8 mouse cellular contexts compared by ENCODE assay signal in the genomic region with DNA sequence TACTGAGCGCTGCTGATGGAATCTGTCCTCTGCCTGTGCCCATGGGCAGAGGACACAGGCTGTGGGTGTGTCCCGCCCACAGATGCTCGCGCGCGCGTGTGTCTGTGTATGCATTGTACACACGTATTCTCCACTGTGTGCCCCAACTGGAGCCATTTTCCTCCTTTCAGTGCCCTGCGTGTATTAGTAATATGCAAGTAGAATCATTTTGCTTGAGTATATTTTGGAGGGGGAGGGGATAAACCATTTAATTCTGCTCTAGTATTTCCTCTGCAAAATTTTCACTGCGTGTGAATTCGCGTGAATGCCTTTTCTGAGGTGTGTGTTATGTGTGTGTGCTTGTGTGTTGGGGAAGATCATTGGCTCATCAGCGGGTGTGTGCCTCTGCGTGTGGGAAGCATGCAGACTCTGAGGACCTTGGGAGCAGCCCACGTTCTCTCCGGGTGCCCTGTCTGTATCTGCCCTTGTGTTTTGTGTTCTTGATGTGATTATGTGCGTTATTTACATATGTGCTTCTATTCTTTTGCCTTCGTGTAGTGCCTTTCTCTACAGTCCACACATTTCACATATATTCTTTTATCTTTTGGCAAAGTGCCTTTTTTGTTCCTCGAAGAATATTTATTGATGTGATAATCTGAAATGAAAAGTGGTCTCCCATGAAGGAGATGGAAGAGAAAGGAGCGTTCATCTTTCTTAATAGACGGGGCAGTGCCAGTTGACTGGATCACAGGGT.
A peak's percentile ranks its signal among the peaks of the same experiment; 100 is the strongest.
DNase-seq lines count a peak whose midpoint lies in the region; ATAC-seq and TF ChIP-seq lines count a peak whose summit lies in the region.

No protein-coding gene starts in this region.

- H3K27me3 ChIP-seq in embryonic facial prominence, embryonic 12.5 days, result peaks cover 26% of the 10 kb centered on the region
- H3K27me3 ChIP-seq in hindbrain, embryonic 16.5 days (replicated peaks; ENCODE audit: control insufficient read depth, insufficient read depth, low read length), result no peaks in the 10 kb centered on the region

- no peak overlapping the region for H3K9ac ChIP-seq in ES-E14 (ENCODE audit: insufficient read depth, low read depth, low read length, poor library complexity, severe bottlenecking)
- no peak overlapping the region for H3K9ac ChIP-seq in embryonic facial prominence, embryonic 12.5 days
- H3K9ac ChIP-seq in hindbrain, embryonic 16.5 days (ENCODE audit: low read depth, low read length), result peak overlapping the region; percentile 62

- H3K9me3 ChIP-seq in ES-E14 (ENCODE audit: control insufficient read depth, insufficient read depth, low read depth, low read length), result no peaks in the 10 kb centered on the region
- no peaks in the 10 kb centered on the region for H3K9me3 ChIP-seq in embryonic facial prominence, embryonic 12.5 days
- H3K9me3 ChIP-seq in hindbrain, embryonic 16.5 days (ENCODE audit: control insufficient read depth, low read length), result no peaks in the 10 kb centered on the region

- no peak overlapping the region for H3K27ac ChIP-seq in ES-E14 (ENCODE audit: insufficient read depth, low read depth, low read length, poor library complexity, severe bottlenecking)
- H3K27ac ChIP-seq in embryonic facial prominence, embryonic 12.5 days, result no peak overlapping the region
- peak overlapping the region; percentile 97 for H3K27ac ChIP-seq in hindbrain, embryonic 16.5 days (ENCODE audit: low read depth, low read length)
- peak overlapping the region; percentile 99 for H3K27ac ChIP-seq in olfactory bulb, adult 2 months (ENCODE audit: insufficient read depth, low read depth, low read length)

- in situ Hi-C loops in ES-E14 (cut with MboI; ENCODE audit: low sequenced_read_pairs in 2 of 2, unreplicated experiment in 2 of 2), result loop anchor here (5.0 to 10.0 kb wide), 2 partner anchors 613 to 630 kb away; no protein-coding TSS in a partner anchor

- no peak for TF ChIP-seq CTCF in olfactory bulb, adult 2 months (IDR thresholded peaks at IDR 0.05; ENCODE audit: insufficient read depth, low read depth, low read length)

- H3K4me2 ChIP-seq in embryonic facial prominence, embryonic 12.5 days (replicated peaks), result peak overlapping the region; percentile 75
- peak overlapping the region; percentile 89 for H3K4me2 ChIP-seq in hindbrain, embryonic 16.5 days (ENCODE audit: low read length)

- WGBS in embryonic facial prominence, embryonic 12.5 days, result 2% methylated on average over 21 of the region's 21 CpGs
- 1% methylated on average over 21 of the region's 21 CpGs for WGBS in hindbrain, embryonic 16.5 days
- WGBS in olfactory bulb, adult 2 months, result under 1% methylated on average over 21 of the region's 21 CpGs

- ATAC-seq in embryonic facial prominence, embryonic 12.5 days (ENCODE audit: insufficient number of reproducible peaks, insufficient read depth, low FRiP score, low TSS enrichment), result no peak
- peak; percentile 41 for ATAC-seq in hindbrain, embryonic 16.5 days
- no peak for ATAC-seq in CD4-positive, CD25-positive, alpha-beta regulatory T cell, adult 4 months

- H3K4me1 ChIP-seq in ES-E14 (ENCODE audit: control insufficient read depth in 2 of 2, insufficient read depth in 2 of 2, low read length in 2 of 2, poor library complexity in 1 of 2), result peaks cover 0 to 2% of the 10 kb centered on the region in 2 experiments; a peak in 1 of 4 replicates
- 0 out of 2 replicates have a peak, but pooled peaks cover 3% of the 10 kb centered on the region for H3K4me1 ChIP-seq in embryonic facial prominence, embryonic 12.5 days
- H3K4me1 ChIP-seq in hindbrain, embryonic 16.5 days (ENCODE audit: control insufficient read depth, insufficient read depth, low read depth, low read length), result peaks cover 24% of the 10 kb centered on the region
- H3K4me1 ChIP-seq in olfactory bulb, adult 2 months (ENCODE audit: control insufficient read depth, insufficient read depth, low read length), result peaks cover 18% of the 10 kb centered on the region

- intact Hi-C loops in left cerebral cortex, postnatal 25 days (cut with DNase I), result loop anchor here (5.0 kb wide), 2 partner anchors 100 to 685 kb away; no protein-coding TSS in a partner anchor

- H3K36me3 ChIP-seq in ES-E14 (ENCODE audit: control insufficient read depth, insufficient read depth, low read length, poor library complexity, severe bottlenecking), result no peaks in the 10 kb centered on the region
- H3K36me3 ChIP-seq in embryonic facial prominence, embryonic 12.5 days, result no peaks in the 10 kb centered on the region
- H3K36me3 ChIP-seq in hindbrain, embryonic 16.5 days (ENCODE audit: control insufficient read depth, insufficient read depth, low read length), result no peaks in the 10 kb centered on the region

- no peak for TF ChIP-seq POLR2A in olfactory bulb, adult 2 months (IDR thresholded peaks at IDR 0.05; ENCODE audit: insufficient read depth, low read depth, low read length)

- peak; percentile 7 for DNase-seq in CD4-positive helper T cell, adult 2 months (ENCODE audit: low read depth, low spot score)
- DNase-seq in ES-E14 (ENCODE audit: low read depth, low spot score), result no peak
- peak; percentile 65 to 71 for DNase-seq in left cerebral cortex, postnatal 25 days (ENCODE audit: low spot score in 2 of 2)
- no peak for DNase-seq in adrenal gland, adult 18-20 months (ENCODE audit: low spot score in 2 of 2)

- H3K4me3 ChIP-seq in ES-E14 (ENCODE audit: insufficient read depth in 1 of 2, low read depth in 1 of 2, low read length in 2 of 2, poor library complexity in 1 of 2, severe bottlenecking in 1 of 2), result peak overlapping the region in 1 of 2 experiments; percentile 49; a peak in 2 of 4 replicates
- H3K4me3 ChIP-seq in embryonic facial prominence, embryonic 12.5 days, result peak overlapping the region; percentile 41
- peak overlapping the region; percentile 52 for H3K4me3 ChIP-seq in hindbrain, embryonic 16.5 days (ENCODE audit: low read length)
- peak overlapping the region; percentile 45 for H3K4me3 ChIP-seq in olfactory bulb, adult 2 months (ENCODE audit: insufficient read depth, low read depth, low read length)

TF ChIP-seq in ES-E14, 5 proteins besides CTCF, POLR2A, EP300 and RAD21:
- TF ChIP-seq HCFC1 (IDR thresholded peaks at IDR 0.05; ENCODE audit: borderline replicate concordance, insufficient read depth, low read length) (no peak), ZC3H11A (IDR thresholded peaks at IDR 0.05; ENCODE audit: borderline replicate concordance, low read depth, low read length) (peak; percentile 40; the same call in 1 of the 2 replicates)

Comparison
In these comparisons a context has a peak if more than half of its experiments do, and no peak if none do; other contexts are left out.
1. DNase-seq: peak in CD4-positive helper T cell, adult 2 months (single experiment) and left cerebral cortex, postnatal 25 days (2 of 2); none in ES-E14 (single experiment) and adrenal gland, adult 18-20 months (0 of 2).
2. H3K27ac ChIP-seq: peak in hindbrain, embryonic 16.5 days (single experiment) and olfactory bulb, adult 2 months (single experiment); none in ES-E14 (single experiment) and embryonic facial prominence, embryonic 12.5 days (single experiment).